Mouse (Mus musculus): ENCODE data around the gene Erbb2. TPM values are rescaled to one million over a fixed set of nuclear protein-coding genes. Genes with fewer than 3 reads are reported as not detected.
A peak's percentile ranks its signal among the peaks of the same experiment; 100 is the strongest.

Erbb2 gene
- polyA plus RNA-seq, 1 experiment from 2014 or later: 48.3 TPM

- no peak overlapping the region for H3K4me3 ChIP-seq (ENCODE audit: low read depth, low read length)
- H3K9ac ChIP-seq (ENCODE audit: low read depth, low read length): no peak overlapping the region
- H3K9me3 ChIP-seq (ENCODE audit: control insufficient read depth, low read length): no peaks in the 10 kb centered on the region
- DNase-seq (ENCODE audit: low spot score): no peak
- peaks cover 50% of the 10 kb centered on the region for H3K27me3 ChIP-seq (replicated peaks; ENCODE audit: control insufficient read depth, insufficient read depth, low read length)
- no peaks in the 10 kb centered on the region for H3K36me3 ChIP-seq (ENCODE audit: control insufficient read depth, insufficient read depth, low read length)
- H3K27ac ChIP-seq (replicated peaks; ENCODE audit: low read depth, low read length): no peak overlapping the region
- no peak overlapping the region for H3K4me2 ChIP-seq (ENCODE audit: low read depth, low read length)
- 0 out of 2 replicates have a peak, but pooled peaks cover 4% of the 10 kb centered on the region for H3K4me1 ChIP-seq (ENCODE audit: control insufficient read depth, insufficient read depth, low read length)
- 74% methylated on average over 10 of the region's 10 CpGs for WGBS
- ATAC-seq (ENCODE audit: low read depth): no peak
Measured at GRCm38 (mm10) chr11:98388282-98388681, 24.0 kb upstream of the Erbb2 start.

- Histone ChIP-seq H3K9me3 (ENCODE audit: control insufficient read depth, low read length) (no peaks in the 10 kb centered on the region), H3K4me3 (ENCODE audit: low read depth, low read length) (no peak overlapping the region), H3K27ac (replicated peaks; ENCODE audit: low read depth, low read length) (no peak overlapping the region), H3K36me3 (ENCODE audit: control insufficient read depth, insufficient read depth, low read length) (no peaks in the 10 kb centered on the region), H3K9ac (ENCODE audit: low read depth, low read length) (no peak overlapping the region), H3K4me1 (ENCODE audit: control insufficient read depth, insufficient read depth, low read length) (peaks cover 10% of the 10 kb centered on the region; the same call in 1 of the 2 replicates), H3K4me2 (ENCODE audit: low read depth, low read length) (no peak overlapping the region), H3K27me3 (replicated peaks; ENCODE audit: control insufficient read depth, insufficient read depth, low read length) (peaks cover 50% of the 10 kb centered on the region)
- peak; percentile 65 for DNase-seq (ENCODE audit: low spot score)
- ATAC-seq (ENCODE audit: low read depth): no peak
- WGBS: 21% methylated on average over 9 of the region's 9 CpGs
Measured at GRCm38 (mm10) chr11:98389221-98389780, 23.0 kb upstream of the Erbb2 start.

GRCm38 (mm10) chr11:98390141-98390540 is 22.1 kb upstream of the Erbb2 start:
- 72% methylated on average over 9 of the region's 12 CpGs for WGBS
- H3K27me3 ChIP-seq (replicated peaks; ENCODE audit: control insufficient read depth, insufficient read depth, low read length): peaks cover 43% of the 10 kb centered on the region

GRCm38 (mm10) chr11:98392034-98392433 is 20.2 kb upstream of the Erbb2 start:
- H3K9ac ChIP-seq (ENCODE audit: low read depth, low read length): no peak overlapping the region
- 12% methylated on average over 6 of the region's 8 CpGs for WGBS
- no peaks in the 10 kb centered on the region for H3K36me3 ChIP-seq (ENCODE audit: control insufficient read depth, insufficient read depth, low read length)
- peak overlapping the region; percentile 81 for H3K27ac ChIP-seq (replicated peaks; ENCODE audit: low read depth, low read length)
- peaks cover 15% of the 10 kb centered on the region; the same call in 1 of the 2 replicates for H3K4me1 ChIP-seq (ENCODE audit: control insufficient read depth, insufficient read depth, low read length)
- DNase-seq (ENCODE audit: low spot score) (peak; percentile 80), ATAC-seq (ENCODE audit: low read depth) (peak; percentile 56)
- peaks cover 24% of the 10 kb centered on the region for H3K27me3 ChIP-seq (replicated peaks; ENCODE audit: control insufficient read depth, insufficient read depth, low read length)
- no peaks in the 10 kb centered on the region for H3K9me3 ChIP-seq (ENCODE audit: control insufficient read depth, low read length)
- no peak overlapping the region for H3K4me3 ChIP-seq (ENCODE audit: low read depth, low read length)
- H3K4me2 ChIP-seq (ENCODE audit: low read depth, low read length): no peak overlapping the region

More at GRCm38 (mm10) chr11:98390141-98390540, 22.1 kb upstream of the Erbb2 start:
- H3K4me3 ChIP-seq (ENCODE audit: low read depth, low read length): no peak overlapping the region
- no peak for ATAC-seq (ENCODE audit: low read depth)
- DNase-seq (ENCODE audit: low spot score): no peak
- no peaks in the 10 kb centered on the region for H3K36me3 ChIP-seq (ENCODE audit: control insufficient read depth, insufficient read depth, low read length)
- H3K27ac ChIP-seq (replicated peaks; ENCODE audit: low read depth, low read length): no peak overlapping the region
- no peak overlapping the region for H3K4me2 ChIP-seq (ENCODE audit: low read depth, low read length)
- H3K9me3 ChIP-seq (ENCODE audit: control insufficient read depth, low read length): no peaks in the 10 kb centered on the region
- H3K9ac ChIP-seq (ENCODE audit: low read depth, low read length): 0 out of 2 replicates have a peak overlapping the region, but pooled peaks have one; percentile 6
- peaks cover 15% of the 10 kb centered on the region; the same call in 1 of the 2 replicates for H3K4me1 ChIP-seq (ENCODE audit: control insufficient read depth, insufficient read depth, low read length)

- Histone ChIP-seq H3K4me1 (ENCODE audit: control insufficient read depth, insufficient read depth, low read length) (peaks cover 15% of the 10 kb centered on the region; the same call in 1 of the 2 replicates), H3K9me3 (ENCODE audit: control insufficient read depth, low read length) (no peaks in the 10 kb centered on the region), H3K27ac (replicated peaks; ENCODE audit: low read depth, low read length) (peak overlapping the region; percentile 81), H3K36me3 (ENCODE audit: control insufficient read depth, insufficient read depth, low read length) (no peaks in the 10 kb centered on the region), H3K4me2 (ENCODE audit: low read depth, low read length) (no peak overlapping the region), H3K9ac (ENCODE audit: low read depth, low read length) (no peak overlapping the region), H3K4me3 (ENCODE audit: low read depth, low read length) (no peak overlapping the region), H3K27me3 (replicated peaks; ENCODE audit: control insufficient read depth, insufficient read depth, low read length) (peaks cover 18% of the 10 kb centered on the region)
- ATAC-seq (ENCODE audit: low read depth) (0 out of 2 replicates have a peak, but pooled peaks have one; percentile 10), DNase-seq (ENCODE audit: low spot score) (no peak)
- 56% methylated on average over 3 of the region's 4 CpGs for WGBS
Measured at GRCm38 (mm10) chr11:98392645-98393044, 19.6 kb upstream of the Erbb2 start.

GRCm38 (mm10) chr11:98393317-98393716 is 19.0 kb upstream of the Erbb2 start:
- Histone ChIP-seq H3K4me1 (ENCODE audit: control insufficient read depth, insufficient read depth, low read length) (peaks cover 15% of the 10 kb centered on the region; the same call in 1 of the 2 replicates), H3K27ac (replicated peaks; ENCODE audit: low read depth, low read length) (peak overlapping the region; percentile 81), H3K36me3 (ENCODE audit: control insufficient read depth, insufficient read depth, low read length) (no peaks in the 10 kb centered on the region), H3K27me3 (replicated peaks; ENCODE audit: control insufficient read depth, insufficient read depth, low read length) (peaks cover 11% of the 10 kb centered on the region), H3K9ac (ENCODE audit: low read depth, low read length) (no peak overlapping the region), H3K4me3 (ENCODE audit: low read depth, low read length) (no peak overlapping the region), H3K4me2 (ENCODE audit: low read depth, low read length) (no peak overlapping the region), H3K9me3 (ENCODE audit: control insufficient read depth, low read length) (no peaks in the 10 kb centered on the region)
- DNase-seq (ENCODE audit: low spot score): peak; percentile 62
- 79% methylated on average over 6 of the region's 6 CpGs for WGBS
- ATAC-seq (ENCODE audit: low read depth): peak; percentile 27; the same call in 1 of the 2 replicates

GRCm38 (mm10) chr11:98394301-98394700 is 18.0 kb upstream of the Erbb2 start:
- DNase-seq (ENCODE audit: low spot score) (peak; percentile 51), ATAC-seq (ENCODE audit: low read depth) (0 out of 2 replicates have a peak, but pooled peaks have one; percentile 19)
- no peak overlapping the region for H3K4me2 ChIP-seq (ENCODE audit: low read depth, low read length)
- H3K36me3 ChIP-seq (ENCODE audit: control insufficient read depth, insufficient read depth, low read length): no peaks in the 10 kb centered on the region
- H3K9me3 ChIP-seq (ENCODE audit: control insufficient read depth, low read length): no peaks in the 10 kb centered on the region
- peaks cover 15% of the 10 kb centered on the region; the same call in 1 of the 2 replicates for H3K4me1 ChIP-seq (ENCODE audit: control insufficient read depth, insufficient read depth, low read length)
- whole genome bisulfite sequencing: 32% methylated on average over 6 of the region's 6 CpGs
- peaks cover 5% of the 10 kb centered on the region for H3K27me3 ChIP-seq (replicated peaks; ENCODE audit: control insufficient read depth, insufficient read depth, low read length)
- H3K4me3 ChIP-seq (ENCODE audit: low read depth, low read length): no peak overlapping the region
- no peak overlapping the region for H3K27ac ChIP-seq (replicated peaks; ENCODE audit: low read depth, low read length)
- H3K9ac ChIP-seq (ENCODE audit: low read depth, low read length): no peak overlapping the region

GRCm38 (mm10) chr11:98395041-98395440 is 17.2 kb upstream of the Erbb2 start:
- H3K4me3 ChIP-seq (ENCODE audit: low read depth, low read length): no peak overlapping the region
- ATAC-seq (ENCODE audit: low read depth): no peak
- peaks cover 15% of the 10 kb centered on the region; the same call in 1 of the 2 replicates for H3K4me1 ChIP-seq (ENCODE audit: control insufficient read depth, insufficient read depth, low read length)
- 0 out of 2 replicates have a peak overlapping the region, but pooled peaks have one; percentile 15 for H3K27ac ChIP-seq (replicated peaks; ENCODE audit: low read depth, low read length)
- H3K27me3 ChIP-seq (replicated peaks; ENCODE audit: control insufficient read depth, insufficient read depth, low read length): peaks cover 5% of the 10 kb centered on the region; the same call in 1 of the 2 replicates
- DNase-seq (ENCODE audit: low spot score): no peak
- no peak overlapping the region for H3K9ac ChIP-seq (ENCODE audit: low read depth, low read length)
- no peak overlapping the region for H3K4me2 ChIP-seq (ENCODE audit: low read depth, low read length)
- H3K9me3 ChIP-seq (ENCODE audit: control insufficient read depth, low read length): no peaks in the 10 kb centered on the region
- H3K36me3 ChIP-seq (ENCODE audit: control insufficient read depth, insufficient read depth, low read length): no peaks in the 10 kb centered on the region
- WGBS: 41% methylated on average over 4 of the region's 4 CpGs
